ENCODE assay signal across 10 mouse cellular contexts in genomic region chr7:18555751-18556150, GRCm38 (mm10). TPM values are rescaled to one million over a fixed set of nuclear protein-coding genes. Genes with fewer than 3 reads are reported as not detected.
DNase-seq lines count a peak whose midpoint lies in the region; ATAC-seq and TF ChIP-seq lines count a peak whose summit lies in the region.
"Not testable (repeated sequence)": the region's sequence is repeated elsewhere in the genome, so short reads cannot be mapped to it uniquely, and the experiment has no call there.
"Had no signal": no experiment of that assay in that cellular context is flagged by ENCODE, and none has a peak within 500 bp of the region (broad histone marks: within the 10 kb centered on the region; RNA-seq: fewer than 3 reads in every experiment).

No protein-coding gene starts in this region.

- not testable (repeated sequence) for H3K27ac ChIP-seq in intestine, embryonic 15.5 days; intestine, embryonic 16.5 days (ENCODE audit: low read length); intestine, postnatal 0 days (ENCODE audit: low read depth, low read length); stomach, postnatal 0 days (replicated peaks)

- 79% methylated on average over 3 of the region's 3 CpGs for WGBS in intestine, embryonic 15.5 days
- 77% methylated on average over 3 of the region's 3 CpGs for WGBS in intestine, embryonic 16.5 days
- 51% methylated on average over 3 of the region's 3 CpGs for WGBS in intestine, postnatal 0 days
- 58% methylated on average over 3 of the region's 3 CpGs for WGBS in stomach, postnatal 0 days

- not testable (repeated sequence) for H3K27me3 ChIP-seq in intestine, embryonic 15.5 days (replicated peaks); intestine, embryonic 16.5 days (replicated peaks; ENCODE audit: control insufficient read depth, insufficient read depth, low read length); intestine, postnatal 0 days (replicated peaks; ENCODE audit: control insufficient read depth, insufficient read depth, low read length); stomach, postnatal 0 days (ENCODE audit: control insufficient read depth, insufficient read depth, low read length)

- DNase-seq in stomach, postnatal 0 days (ENCODE audit: low spot score): not testable (repeated sequence)

- not testable (repeated sequence) for H3K4me3 ChIP-seq in intestine, embryonic 15.5 days (replicated peaks); intestine, embryonic 16.5 days (ENCODE audit: low read length); intestine, postnatal 0 days (ENCODE audit: low read depth, low read length); stomach, postnatal 0 days (ENCODE audit: low read depth, low read length)

- not testable (repeated sequence) for H3K36me3 ChIP-seq in intestine, embryonic 15.5 days; intestine, embryonic 16.5 days (ENCODE audit: control insufficient read depth, insufficient read depth, low read length); intestine, postnatal 0 days (ENCODE audit: control insufficient read depth, insufficient read depth); stomach, postnatal 0 days (ENCODE audit: control insufficient read depth, insufficient read depth, low read length)

- not testable (repeated sequence) for H3K4me1 ChIP-seq in intestine, embryonic 15.5 days (replicated peaks); intestine, embryonic 16.5 days (ENCODE audit: control insufficient read depth, insufficient read depth, low read length); intestine, postnatal 0 days (replicated peaks; ENCODE audit: control insufficient read depth, insufficient read depth, low read length); stomach, postnatal 0 days (replicated peaks; ENCODE audit: control insufficient read depth, insufficient read depth)

- not testable (repeated sequence) for H3K9me3 ChIP-seq in intestine, embryonic 15.5 days; intestine, embryonic 16.5 days (ENCODE audit: control insufficient read depth, low read length); intestine, postnatal 0 days (ENCODE audit: control insufficient read depth); stomach, postnatal 0 days (ENCODE audit: control insufficient read depth, low read length)

- H3K9ac ChIP-seq in intestine, embryonic 15.5 days; intestine, embryonic 16.5 days (ENCODE audit: low read depth, low read length); intestine, postnatal 0 days (ENCODE audit: low read depth, low read length); stomach, postnatal 0 days (ENCODE audit: low read length): not testable (repeated sequence)

- ATAC-seq in intestine, embryonic 15.5 days: peak; percentile 41; the same call in 1 of the 2 replicates
- peak; percentile 31; the same call in 1 of the 2 replicates for ATAC-seq in intestine, embryonic 16.5 days
- peak; percentile 68 for ATAC-seq in intestine, postnatal 0 days
- peak; percentile 80 for ATAC-seq in stomach, postnatal 0 days (ENCODE audit: low FRiP score, low TSS enrichment)

- TF ChIP-seq CTCF in intestine, postnatal 0 days (IDR thresholded peaks at IDR 0.05; ENCODE audit: low read depth); stomach, postnatal 0 days (IDR thresholded peaks at IDR 0.05; ENCODE audit: low read depth): not testable (repeated sequence)

- TF ChIP-seq EP300 in stomach, postnatal 0 days (optimal IDR thresholded peaks at IDR 0.05): not testable (repeated sequence)

- H3K4me2 ChIP-seq in intestine, embryonic 15.5 days (replicated peaks); intestine, embryonic 16.5 days (ENCODE audit: low read depth, low read length); intestine, postnatal 0 days (replicated peaks; ENCODE audit: low read depth); stomach, postnatal 0 days (replicated peaks; ENCODE audit: low read depth): not testable (repeated sequence)

RNA-seq across cellular contexts. Expression of gene Psg27, which starts 11.4 kb away (rescaled TPM):
- not detected in 2 replicates for polyA plus RNA-seq in intestine, embryonic 15.5 days (2015; fragmentation: Nextera tagmentation; extraction: Ambion mirVana)
- polyA plus RNA-seq in intestine, embryonic 16.5 days (2015; fragmentation: Nextera tagmentation; extraction: Ambion mirVana): not detected in 2 replicates
- not detected in 2 replicates for polyA plus RNA-seq in intestine, postnatal 0 days (2015; fragmentation: Nextera tagmentation; extraction: Ambion mirVana)
- polyA plus RNA-seq in stomach, postnatal 0 days (2015; fragmentation: Nextera tagmentation; extraction: Ambion mirVana): not detected in 2 replicates
- polyA plus RNA-seq: activated CD4-positive, CD25-positive, alpha-beta regulatory T cell, adult 4 months; adrenal gland, adult 2 months; C2C12; CD4-positive, CD25-positive, alpha-beta regulatory T cell, adult 4 months; G1E; Patski had no signal

RNA-seq across cellular contexts. Expression of gene Psg25, which starts 23.7 kb away (rescaled TPM):
- not detected in 2 replicates for polyA plus RNA-seq in intestine, embryonic 15.5 days (2015; fragmentation: Nextera tagmentation; extraction: Ambion mirVana)
- 0.04 and 0.11 TPM in 2 replicates for polyA plus RNA-seq in intestine, embryonic 16.5 days (2015; fragmentation: Nextera tagmentation; extraction: Ambion mirVana)
- polyA plus RNA-seq in intestine, postnatal 0 days (2015; fragmentation: Nextera tagmentation; extraction: Ambion mirVana): 0.04 TPM in 1 of 2 replicates, not detected in the other
- not detected in 2 replicates for polyA plus RNA-seq in stomach, postnatal 0 days (2015; fragmentation: Nextera tagmentation; extraction: Ambion mirVana)
- polyA plus RNA-seq: activated CD4-positive, CD25-positive, alpha-beta regulatory T cell, adult 4 months; adrenal gland, adult 2 months; C2C12; CD4-positive, CD25-positive, alpha-beta regulatory T cell, adult 4 months; G1E; Patski had no signal
